Mouse (Mus musculus) layer of hippocampus, postnatal 14 days (tissue): Measurements from ENCODE around the gene Vhl. TPM values are rescaled to one million over a fixed set of nuclear protein-coding genes. Genes with fewer than 3 reads are reported as not detected.
A peak's percentile ranks its signal among the peaks of the same experiment; 100 is the strongest.

Experiments
- DNase-seq, 2 experiments: peaks; one replicate each; pipeline ENCODE4 v3.0.0; 2021 to 2022; ENCODE audit warnings: low spot score in 2 of 2, mixed read lengths in 1 of 2
- long read RNA-seq, 2 experiments: library from polyadenylated mRNA; stranded (forward); transcript quantifications; one replicate each; pipeline ENCODE4 v2.0.0; 2021
- total RNA-seq, 2 experiments: library from RNA; stranded (reverse); gene quantifications; 2 replicates each; pipeline ENCODE4 v1.2.3; 2021

The Vhl gene
- 10 to 100 TPM; 51.9 to 54.7 TPM for total RNA-seq
- long read RNA-seq, experiment 1, transcript Vhl-201 (3 exons, 2,792 nt) = major isoform, 99 of 102 reads
- long read RNA-seq, experiment 1, partial matches to known transcripts = 1 of 102 reads
- long read RNA-seq, experiment 1, other reads (novel, unspliced or antisense) = 2 of 102 reads
- long read RNA-seq, experiment 2, transcript Vhl-201 (3 exons, 2,792 nt) = major isoform, 127 of 134 reads
- long read RNA-seq, experiment 2, partial matches to known transcripts = 0 of 134 reads
- long read RNA-seq, experiment 2, other reads (novel, unspliced or antisense) = 7 of 134 reads

DNA sequence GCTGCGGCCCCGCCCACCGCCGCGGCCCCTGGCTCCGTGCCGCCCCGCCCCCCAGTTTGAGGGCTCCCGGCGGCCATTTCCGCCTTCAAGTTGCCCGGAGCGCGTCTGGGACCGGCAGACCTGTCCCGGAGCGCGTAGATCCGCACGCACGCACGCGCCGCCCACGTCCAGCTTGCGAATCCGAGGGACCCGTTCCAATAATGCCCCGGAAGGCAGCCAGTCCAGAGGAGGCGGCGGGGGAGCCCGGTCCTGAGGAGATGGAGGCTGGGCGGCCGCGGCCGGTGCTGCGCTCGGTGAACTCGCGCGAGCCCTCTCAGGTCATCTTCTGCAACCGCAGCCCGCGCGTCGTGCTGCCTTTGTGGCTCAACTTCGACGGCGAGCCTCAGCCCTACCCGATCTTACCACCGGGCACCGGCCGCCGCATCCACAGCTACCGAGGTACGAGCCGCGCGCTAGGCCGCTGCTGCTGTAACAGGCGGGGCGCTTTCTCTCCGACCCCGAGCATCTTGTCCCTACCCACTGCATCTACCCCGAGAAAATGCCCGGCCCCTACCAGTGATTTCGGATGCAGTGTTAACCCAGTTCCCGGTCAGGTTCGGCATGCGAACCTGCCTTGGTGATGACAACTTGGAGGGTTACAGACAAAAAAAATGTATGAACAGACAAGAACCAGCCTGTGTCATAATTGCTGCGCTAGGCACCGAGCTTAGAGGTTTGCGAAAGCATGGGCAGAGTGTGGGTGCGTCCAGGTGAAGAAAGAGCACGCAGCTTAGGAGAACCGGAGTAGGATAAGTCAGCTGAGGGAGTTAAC is at the start of gene Vhl:
Vhl (plus strand) TSS at position 19 of the 811 bp plus-strand sequence.
- DNase-seq = peak; percentile 86 to 91

DNA sequence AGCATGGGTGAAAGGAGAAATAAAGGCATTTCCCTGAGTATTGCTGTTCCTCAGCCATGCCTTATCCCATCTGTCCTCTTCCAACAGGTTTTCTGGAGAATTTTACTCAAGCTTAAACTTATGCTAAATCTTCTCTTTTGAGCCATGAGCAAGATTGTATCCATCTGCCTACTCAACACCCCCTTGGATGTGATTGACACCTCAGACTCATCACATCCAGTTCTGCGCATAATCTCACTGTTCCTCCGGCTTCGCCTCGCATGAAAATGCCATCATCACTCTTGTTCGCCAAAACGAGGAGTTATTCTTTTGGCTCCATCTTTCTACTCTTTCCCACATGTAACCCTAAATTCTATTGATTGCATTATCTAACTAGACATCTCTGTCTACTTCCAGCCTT is 47.7 kb upstream of the Vhl start:
- peak in 1 of 2 experiments; percentile 59 for DNase-seq

DNA sequence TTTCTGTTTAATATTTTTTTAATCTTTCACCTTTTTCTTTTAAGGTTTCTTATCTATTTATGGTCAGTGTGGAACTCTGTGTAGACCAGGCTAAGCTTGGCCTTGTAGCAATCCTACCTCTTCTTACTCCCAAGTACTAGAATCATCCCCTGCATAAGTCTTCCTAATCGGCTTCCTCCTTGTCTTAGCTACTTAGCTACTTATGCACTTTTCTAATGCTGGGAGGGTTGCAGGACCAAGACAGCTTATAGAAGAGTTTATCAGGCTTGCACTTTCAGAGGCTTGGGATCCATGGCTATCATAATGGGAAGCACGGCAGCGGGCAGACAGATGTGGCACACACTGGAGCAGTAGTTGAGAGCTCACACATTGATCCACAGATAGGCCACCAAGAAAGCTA is 44.5 kb upstream of the Vhl start:
- no peak for DNase-seq

DNA sequence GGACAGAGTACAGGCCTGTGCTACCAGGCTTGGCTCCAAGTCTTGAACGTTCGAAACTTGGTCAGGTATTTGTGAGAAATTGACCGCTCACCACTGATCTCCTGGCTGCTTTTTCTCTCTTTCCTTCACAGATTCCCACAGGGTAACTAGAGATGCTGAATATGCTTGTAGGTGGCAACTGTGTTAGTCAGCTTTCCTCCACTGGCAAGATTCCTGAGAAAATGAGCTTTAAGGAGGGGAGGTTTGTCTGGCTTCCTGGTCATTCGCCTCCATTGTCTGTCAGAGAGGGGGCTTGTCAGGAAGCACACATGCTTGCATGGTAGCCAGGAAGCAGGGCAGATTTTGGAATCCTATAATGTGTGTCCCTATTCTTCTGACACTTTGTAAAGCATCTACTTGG is 40.7 kb upstream of the Vhl start:
- DNase-seq = no peak

DNA sequence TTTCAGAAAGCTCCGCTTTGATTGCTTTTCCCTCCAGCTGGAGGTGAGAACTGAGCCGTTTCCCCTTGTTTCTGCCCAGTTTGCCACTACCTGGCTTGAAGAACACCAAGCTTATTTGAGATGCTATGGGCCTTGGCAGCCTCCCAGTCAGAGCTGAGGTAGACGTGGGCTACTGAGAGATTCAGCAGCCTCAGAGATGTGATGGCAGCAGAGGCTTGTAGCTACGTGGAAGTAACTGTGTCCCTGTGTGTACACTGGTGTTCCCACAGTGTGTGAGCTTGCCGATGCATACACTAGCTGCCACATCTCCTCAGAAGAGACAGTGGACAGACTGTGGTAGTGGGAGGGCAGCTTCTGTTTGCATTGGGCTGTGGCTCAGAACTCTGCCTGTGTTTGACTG is 38.7 kb upstream of the Vhl start:
- DNase-seq = no peak

DNA sequence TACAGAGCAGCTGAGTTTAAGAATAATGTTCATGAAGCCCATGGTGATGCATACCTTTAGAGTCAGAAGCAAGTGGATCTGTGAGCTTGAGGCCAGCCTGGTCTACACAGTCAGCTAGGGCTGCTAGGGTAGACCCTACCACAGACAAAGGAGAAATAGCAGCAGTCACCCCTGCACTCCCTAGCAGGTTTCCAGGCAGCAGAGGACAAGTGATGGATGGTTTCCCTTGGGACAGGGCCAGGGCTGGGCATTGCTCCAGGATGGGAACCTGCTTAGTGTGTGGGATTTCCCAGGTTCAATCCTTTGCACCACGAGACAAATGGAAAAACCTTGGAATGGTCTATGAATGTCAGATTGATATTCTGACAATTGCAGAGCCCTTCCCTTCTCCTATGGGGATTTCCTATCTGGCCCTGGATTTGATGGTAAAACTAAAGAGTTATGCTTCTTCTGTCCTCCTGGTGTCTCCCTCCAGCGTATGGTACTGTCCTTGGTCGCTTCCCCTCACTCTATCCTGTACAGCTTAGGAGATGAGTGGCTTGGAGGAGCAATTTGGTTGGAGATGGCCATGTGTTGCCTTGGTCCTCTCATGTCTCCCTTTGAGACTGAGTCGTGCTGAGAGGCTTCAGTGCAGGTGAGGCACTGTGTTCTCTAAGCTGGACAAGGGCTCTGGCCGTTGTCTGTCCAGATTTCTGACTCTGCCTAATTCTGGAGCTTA is 37.1 kb upstream of the Vhl start:
- peak in 1 of 2 experiments; percentile 11 for DNase-seq

DNA sequence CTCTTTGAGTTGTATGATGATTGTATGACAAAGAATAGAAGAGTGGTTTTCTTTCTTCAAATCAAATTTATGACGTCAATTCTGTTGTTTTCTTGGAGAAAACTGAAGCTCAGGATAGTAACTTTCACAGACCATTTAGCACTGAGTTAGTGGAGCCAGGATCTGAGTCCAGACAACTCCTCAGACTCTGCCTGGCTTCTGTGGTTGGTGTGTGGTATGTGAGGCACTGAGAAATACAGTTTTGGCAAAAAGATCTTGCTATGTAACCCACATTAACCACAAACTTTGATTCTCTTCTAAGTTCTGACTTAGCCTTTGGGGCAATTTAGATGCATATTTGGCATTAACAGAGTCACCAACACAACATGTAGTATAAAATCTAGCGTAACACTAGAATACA is 31.1 kb upstream of the Vhl start:
- DNase-seq = no peak

DNA sequence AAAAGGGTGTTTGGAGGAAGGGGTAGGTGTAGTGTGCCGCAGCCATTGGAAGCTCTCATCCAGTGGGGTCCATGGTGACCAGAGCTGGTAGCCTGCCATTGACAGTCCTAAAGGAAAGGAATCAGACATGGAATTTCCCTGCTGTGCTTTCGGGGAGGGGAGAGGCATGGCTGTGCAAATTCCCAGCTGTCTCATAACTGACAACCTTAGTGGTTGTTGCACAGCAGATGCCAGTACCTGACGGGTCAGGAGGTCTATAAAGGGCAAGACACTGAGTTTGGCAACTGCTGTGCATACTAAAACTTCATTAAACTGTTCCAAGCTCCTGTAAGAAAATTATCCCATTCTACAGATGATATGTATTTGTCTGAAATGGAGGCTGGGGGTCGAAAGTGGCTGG is 25.8 kb upstream of the Vhl start:
- no peak for DNase-seq

DNA sequence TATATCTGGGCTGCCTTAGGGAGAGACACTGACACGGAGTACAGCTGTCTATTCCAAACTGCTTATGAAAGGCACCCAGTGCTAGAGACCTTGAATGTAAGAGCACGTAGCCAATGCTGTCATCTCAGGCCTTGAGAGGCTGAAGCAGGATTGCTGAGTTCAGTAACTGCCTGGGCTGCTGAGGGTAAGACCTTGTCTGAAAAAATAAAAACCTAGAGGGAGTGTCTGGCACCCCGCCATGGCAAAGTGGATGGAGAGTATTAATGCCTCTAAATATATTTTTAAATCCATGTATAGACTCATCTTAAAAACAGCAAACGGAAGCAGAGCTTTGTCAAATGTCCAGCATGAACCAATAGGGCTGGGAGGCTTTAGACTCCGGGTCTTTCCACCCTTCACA is 23.9 kb upstream of the Vhl start:
- no peak for DNase-seq

DNA sequence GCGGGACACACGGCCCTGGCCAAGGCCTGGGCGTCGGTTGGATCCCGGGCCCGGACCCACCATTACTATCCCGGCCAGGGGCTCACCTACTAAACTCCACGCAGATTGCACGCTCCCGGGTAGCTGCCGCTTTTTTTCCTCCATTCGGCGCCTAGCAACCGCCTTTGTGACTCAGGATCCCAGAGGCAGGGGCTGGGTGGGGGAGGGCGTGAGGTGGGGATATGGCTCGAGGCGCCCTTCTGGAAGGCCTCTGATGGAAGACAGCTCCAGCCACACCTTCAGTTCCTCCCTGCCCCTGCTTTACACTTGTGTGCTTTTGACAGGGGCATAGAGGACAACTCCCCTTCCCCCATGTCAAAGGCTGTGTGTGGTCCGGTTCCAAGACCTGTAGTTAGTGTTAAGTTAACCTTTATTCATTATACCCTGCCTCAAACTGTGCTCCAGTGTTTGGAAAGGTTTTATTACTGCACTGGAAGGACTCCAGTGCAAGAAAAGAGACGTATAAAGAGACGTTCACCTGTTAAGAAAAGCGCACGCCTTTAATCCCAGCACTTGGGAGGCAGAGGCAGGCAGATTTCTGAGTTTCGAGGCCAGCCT is 23.1 kb upstream of the Vhl start, which contains the start of gene Fancd2os:
Fancd2os (minus strand) TSS at position 173 of the 597 bp plus-strand sequence.
- no peak for DNase-seq

DNA sequence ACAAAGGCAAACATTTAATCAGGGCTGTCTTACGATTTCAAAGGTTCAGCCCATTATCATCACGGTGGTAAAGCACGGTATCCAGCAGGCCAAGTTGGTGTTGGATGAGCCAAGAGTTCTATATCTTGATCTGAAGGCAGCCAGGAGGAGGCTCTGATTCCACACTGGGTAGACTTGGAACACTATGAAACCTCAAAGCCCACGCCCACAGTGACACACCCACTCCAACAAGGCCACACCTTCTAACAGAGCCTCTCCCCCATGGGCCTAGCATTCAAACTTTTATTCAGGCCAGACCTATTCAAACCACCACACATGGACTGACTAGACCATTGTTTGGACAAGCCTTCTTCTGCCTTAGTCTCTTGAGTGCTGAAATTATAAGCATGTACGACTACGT is 20.9 kb upstream of the Vhl start:
- DNase-seq = no peak

DNA sequence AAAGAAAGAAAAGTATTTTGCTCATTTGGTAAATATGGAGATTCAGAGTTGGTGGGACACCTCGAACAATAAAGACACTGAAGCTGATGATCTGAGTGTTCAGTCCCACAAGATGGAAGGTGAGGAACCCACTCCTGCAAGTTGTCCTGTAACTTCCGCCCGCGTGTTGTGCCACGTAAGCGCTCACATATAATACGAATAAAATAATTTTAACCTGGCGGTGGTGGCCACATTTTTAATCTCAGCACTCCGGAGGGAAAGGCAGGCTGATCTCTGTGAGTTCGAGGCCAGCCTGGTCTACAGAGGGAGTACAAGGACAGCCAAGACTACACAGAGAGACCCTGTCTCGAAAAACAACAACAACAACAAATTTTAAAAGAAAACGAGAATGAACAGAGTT is 19.8 kb upstream of the Vhl start:
- no peak for DNase-seq

DNA sequence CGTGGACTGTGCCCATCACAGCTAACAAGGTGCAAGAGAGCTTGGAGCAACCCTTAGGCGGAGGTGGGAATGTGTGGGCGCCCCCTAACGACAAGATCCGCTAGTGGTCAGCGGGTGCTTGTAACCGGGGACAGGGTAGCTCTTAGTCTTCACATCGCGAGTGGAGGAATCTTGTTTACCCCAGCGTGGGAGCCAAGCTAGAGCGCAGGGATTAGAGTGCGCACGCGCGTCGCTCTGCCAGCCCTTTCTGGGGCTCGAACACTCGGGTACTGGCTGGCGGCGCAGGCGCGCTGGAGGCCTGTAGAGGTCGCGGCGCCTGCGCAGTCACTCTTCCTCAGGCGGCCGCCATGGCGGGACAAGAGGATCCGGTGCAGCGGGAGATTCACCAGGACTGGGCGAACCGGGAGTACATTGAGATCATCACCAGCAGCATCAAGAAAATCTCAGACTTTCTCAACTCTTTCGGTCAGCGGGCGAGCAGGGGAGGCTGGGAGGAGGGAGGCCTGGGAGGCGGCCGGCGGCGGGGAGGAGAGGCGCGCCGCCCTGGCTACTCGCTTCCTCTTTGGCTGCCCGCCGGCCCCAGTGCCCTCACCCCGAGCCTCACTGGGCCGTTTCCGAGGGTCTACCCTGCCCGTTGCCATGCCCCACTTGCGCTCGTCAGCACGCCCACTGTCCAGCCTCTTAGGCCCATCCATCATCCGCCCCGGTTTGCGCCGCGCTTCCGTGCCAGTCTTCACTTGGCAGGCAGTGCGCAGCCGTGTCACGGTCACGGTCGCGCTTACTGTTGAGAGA is 19.1 kb upstream of the Vhl start, which contains the start of gene Brk1:
Brk1 (plus strand) TSS at position 341 of the 792 bp plus-strand sequence.
- DNase-seq = peak; percentile 90 to 95

DNA sequence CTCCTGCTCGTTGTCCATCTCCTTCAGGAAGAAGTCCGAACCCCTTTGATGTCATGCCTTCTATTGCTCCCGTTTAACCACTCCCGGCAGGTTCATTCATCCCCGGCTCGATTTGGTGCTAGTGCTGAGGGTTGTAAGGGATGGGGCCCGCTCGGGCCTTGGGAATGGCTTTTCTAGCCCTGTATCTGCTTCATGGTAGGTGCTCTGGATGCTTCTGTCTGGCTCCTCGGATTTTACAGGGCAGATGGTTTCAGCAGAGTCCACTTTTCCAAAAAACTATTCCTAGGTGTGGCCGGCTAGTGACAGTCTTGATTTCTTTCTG is 18.6 kb upstream of the Vhl start:
- DNase-seq = peak in 1 of 2 experiments; percentile 50

DNA sequence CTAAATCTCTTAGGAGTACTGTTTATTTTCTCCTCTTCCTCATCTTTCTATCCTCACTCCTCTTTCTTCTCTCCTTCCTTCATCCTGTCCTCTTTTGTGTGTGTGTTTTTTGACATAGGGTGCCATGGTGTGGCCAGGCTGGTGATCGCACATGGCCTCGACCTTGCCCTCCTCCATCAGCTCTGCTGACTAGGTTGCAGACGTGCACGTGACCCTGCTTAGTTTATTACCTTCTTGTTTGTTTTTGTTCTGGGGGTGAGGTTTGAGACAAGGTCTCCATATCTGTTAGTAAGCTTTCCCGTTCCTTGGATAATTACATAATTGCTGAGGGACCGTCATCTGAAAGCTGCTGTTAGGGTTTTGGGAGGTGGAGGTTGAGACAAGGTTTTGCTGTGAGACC is 14.9 kb upstream of the Vhl start:
- no peak for DNase-seq

DNA sequence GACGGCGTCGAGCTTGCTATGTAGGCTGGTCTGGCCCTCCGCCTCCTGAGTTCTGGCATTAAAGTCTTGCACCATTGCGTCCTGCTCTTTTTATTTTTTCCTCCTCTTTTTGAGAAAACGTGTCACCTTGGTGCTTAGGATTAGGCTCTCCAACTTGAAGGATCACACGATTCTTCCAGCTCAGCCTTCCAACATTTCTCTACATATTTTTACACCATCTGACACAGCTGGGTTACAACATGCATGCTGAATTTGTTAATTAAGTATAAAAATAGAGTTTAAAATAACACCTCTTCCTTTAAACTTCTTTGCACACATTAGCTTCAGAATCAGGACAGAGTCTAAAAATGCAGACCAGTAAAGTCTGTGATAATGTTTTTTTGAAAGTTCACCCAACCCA is 14.5 kb upstream of the Vhl start:
- no peak for DNase-seq

DNA sequence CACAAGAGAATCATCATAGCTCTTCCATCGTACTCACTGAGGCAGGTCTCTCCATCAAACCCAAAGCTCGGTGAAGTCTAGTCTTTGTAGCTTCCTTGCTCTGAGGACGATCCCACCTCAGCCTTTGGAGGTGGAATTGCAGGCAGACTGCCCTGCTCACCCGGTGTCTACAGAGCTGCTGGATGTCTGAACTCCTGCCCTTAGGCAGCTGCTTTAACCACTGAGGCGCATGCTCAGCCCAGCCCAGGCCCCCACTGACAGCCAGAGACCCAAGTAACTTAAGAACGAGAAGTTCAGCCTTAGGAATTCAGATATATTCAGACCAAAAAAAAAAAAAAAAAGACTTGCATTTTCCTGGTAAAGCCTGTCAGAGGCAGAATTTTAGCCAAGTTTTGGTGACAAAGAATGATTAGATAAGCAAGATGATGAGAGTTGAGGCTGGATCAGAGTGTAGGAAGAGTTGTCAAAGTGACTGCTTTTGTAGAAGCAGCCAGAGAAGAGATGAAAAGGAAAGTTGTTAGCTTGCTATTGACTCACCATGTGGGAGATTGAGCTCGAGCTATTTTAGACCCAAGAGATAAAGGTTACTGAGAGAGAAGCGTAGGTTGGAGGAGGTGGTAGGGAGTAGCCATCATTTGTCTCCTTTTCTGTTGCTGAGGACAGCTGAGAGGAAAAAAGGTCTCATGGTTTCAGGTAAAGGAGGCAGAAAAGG is 11.3 kb upstream of the Vhl start:
- no peak for DNase-seq

DNA sequence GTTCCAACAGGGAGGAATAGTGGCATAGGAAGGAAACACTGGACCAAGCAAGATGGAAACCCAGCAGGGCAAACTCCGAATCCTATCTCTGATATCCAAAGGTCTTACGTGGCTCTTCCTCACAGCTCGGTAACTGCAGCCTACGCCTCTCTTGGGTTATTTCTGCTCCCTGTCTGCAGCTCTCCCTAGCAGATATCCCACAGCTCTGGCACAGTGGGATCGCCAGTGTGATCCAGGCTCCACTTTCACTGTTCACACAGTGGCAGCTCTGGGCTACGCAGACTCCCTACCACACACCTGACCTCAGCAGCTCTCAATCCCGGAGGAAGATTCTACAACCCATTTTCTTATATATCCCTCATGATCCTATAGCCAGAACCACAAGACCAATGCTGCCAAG is 9.6 kb upstream of the Vhl start:
- DNase-seq = no peak

DNA sequence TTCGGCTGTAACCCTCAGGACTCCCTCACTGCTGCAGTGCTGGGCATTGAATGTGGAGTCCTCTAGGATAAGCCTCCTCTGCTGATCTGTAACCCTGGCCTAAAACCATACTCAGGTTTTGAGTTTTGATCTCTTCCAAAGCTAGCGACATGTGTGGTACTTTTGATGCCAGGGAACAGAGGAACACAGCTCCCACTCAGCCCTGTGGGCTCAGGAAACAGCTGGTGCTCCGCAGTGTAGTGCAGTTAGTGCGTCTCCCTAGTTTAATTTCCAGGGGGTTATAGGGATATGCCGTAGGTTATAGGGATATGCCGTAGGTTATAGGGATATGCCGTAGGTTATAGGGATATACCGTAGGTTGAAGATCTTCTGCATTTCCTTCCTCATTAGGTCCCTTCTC is 8.8 kb upstream of the Vhl start:
- DNase-seq = peak; percentile 24 to 50

DNA sequence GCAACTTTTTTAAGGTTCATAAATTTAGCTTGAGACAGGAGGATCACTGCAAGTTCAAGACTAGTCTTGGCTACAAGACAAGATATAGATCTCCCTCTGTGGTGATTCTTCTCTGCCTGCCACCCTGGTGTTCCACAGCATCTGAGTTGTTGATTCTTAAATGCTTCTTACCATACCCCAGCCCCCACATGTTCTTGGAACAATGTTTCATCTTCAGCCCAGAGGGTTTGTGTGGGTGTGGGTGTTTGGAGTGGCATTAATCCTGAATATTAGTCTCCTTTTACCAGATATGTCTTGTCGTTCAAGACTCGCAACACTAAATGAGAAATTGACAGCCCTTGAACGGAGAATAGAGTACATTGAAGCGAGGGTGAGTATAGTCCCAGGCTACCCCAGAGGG is 8.3 kb upstream of the Vhl start:
- no peak for DNase-seq
